ENCODE assay signal across 8 mouse cellular contexts in the genomic region with DNA sequence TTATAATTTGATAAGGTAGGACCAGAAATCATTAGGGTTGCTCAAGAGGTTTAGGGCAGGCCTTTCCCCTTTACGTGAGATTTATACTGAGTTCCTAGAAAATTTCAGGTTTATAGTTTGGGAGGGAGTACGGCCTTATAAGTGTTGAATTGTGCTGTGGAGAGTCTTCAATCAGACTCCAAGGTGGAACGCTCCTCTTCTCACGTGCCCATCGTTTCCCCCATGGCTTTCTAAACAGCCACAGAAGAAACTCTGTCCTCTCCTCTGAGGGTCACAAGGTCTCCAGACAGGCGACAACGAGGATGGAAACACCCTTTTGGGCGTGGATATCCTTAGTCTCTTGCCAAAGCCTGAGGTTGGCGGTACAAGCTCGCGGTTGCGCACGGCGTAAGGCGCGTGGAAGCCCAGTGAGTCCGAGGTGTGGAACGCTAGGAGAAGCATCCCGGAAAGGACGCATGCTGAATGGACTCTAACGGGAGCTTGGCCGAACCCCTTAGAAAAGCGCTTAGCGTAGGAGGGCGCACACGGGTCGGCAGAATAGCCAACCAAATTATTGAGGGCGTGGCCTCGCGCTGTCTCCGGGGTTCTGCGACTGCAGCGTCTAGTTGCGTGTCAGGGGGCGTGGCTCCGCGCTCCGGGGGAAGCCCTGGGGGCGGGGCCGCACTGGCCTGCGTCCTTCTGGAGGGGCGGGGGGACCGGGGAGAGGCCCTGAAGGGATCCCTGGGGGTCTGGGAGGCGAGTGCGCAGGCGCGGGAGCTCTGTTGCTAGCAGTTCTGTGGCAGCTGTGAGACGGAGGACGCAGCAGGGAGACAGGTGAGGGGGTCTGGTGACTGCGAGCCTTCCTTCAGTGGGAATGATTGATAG. TPM values are rescaled to one million over a fixed set of nuclear protein-coding genes. Genes with fewer than 3 reads are reported as not detected.
DNase-seq lines count a peak whose midpoint lies in the region; TF ChIP-seq lines count a peak whose summit lies in the region.

A gene (plus strand): TSS at position 738 of the 864 bp plus-strand sequence.

- H3K4me1 ChIP-seq in megakaryocyte, embryonic 14.5 days = peaks cover 51% of the 10 kb centered on the region

- H3K27ac ChIP-seq in gastrocnemius, adult 2 months = peak within 1 kb of the TSS; percentile 87

- H3K27me3 ChIP-seq in megakaryocyte, embryonic 14.5 days (replicated peaks) = no peaks in the 10 kb centered on the region

- no peak for TF ChIP-seq CTCF in gastrocnemius, adult 2 months (IDR thresholded peaks at IDR 0.05)

- H3K9me3 ChIP-seq in megakaryocyte, embryonic 14.5 days = no peaks in the 10 kb centered on the region

- peak within 1 kb of the TSS; percentile 79 for H3K4me3 ChIP-seq in gastrocnemius, adult 2 months
- H3K4me3 ChIP-seq in megakaryocyte, embryonic 14.5 days (replicated peaks) = peak within 1 kb of the TSS; percentile 96

- peak; percentile 94 for DNase-seq in WW6 (ENCODE audit: low read depth, low spot score)
- peak; percentile 96 to 98 for DNase-seq in cerebellum, postnatal 4 days (ENCODE audit: low spot score in 2 of 2)
- peak; percentile 99 for DNase-seq in gastrocnemius, adult 2 months
- peak; percentile 74 for DNase-seq in hindlimb bud, embryonic 11.5 days (ENCODE audit: extremely low spot score, low read depth, low spot score)
- peak; percentile 89 to 98 for DNase-seq in left cerebral cortex, adult 8-10 months (ENCODE audit: low spot score in 2 of 2)
- peak; percentile 99 for DNase-seq in right cerebral cortex, postnatal 10 days (ENCODE audit: low spot score in 2 of 2)
- DNase-seq in urinary bladder, postnatal 25 days (ENCODE audit: low spot score) = peak; percentile 96

- intact Hi-C loops in gastrocnemius, adult 2 months (cut with DNase I) = loop anchor here (5.0 to 10.0 kb wide), 3 partner anchors 79 to 1781 kb away; a partner anchor contains a TSS

- H3K36me3 ChIP-seq in megakaryocyte, embryonic 14.5 days (replicated peaks; ENCODE audit: low read length) = peaks cover 3% of the 10 kb centered on the region

RNA-seq across cellular contexts. Expression of the gene that starts here (rescaled TPM):
- 1 to 10 TPM; 3.2 to 3.8 TPM for total RNA-seq in gastrocnemius, adult 2 months (2021)
- 10 to 100 TPM; 10.8 to 16.0 (median 12.8) TPM for total RNA-seq in left cerebral cortex, adult 8-10 months (2022)
- 0.63 TPM in 1 of 2 replicates, not detected in the other for polyA plus RNA-seq in megakaryocyte, embryonic 14.5 days (2012; ENCODE audit: insufficient read depth, low replicate concordance)

Comparison
In these comparisons a context has a peak if more than half of its experiments do, and no peak if none do; other contexts are left out.
1. Peak in every context shown above with its lines: DNase-seq, H3K4me3 ChIP-seq and H3K27ac ChIP-seq.